Mouse (Mus musculus): ENCODE results near the gene Iqschfp.

GRCm38 (mm10) chr3:67869424-67869823, 22.6 kb upstream of the Iqschfp start:
- TF ChIP-seq CTCF (IDR thresholded peaks at IDR 0.05; ENCODE audit: borderline replicate concordance, extremely low read depth, insufficient read depth, insufficient read length) (no peak), POLR2A (IDR thresholded peaks at IDR 0.05; ENCODE audit: borderline replicate concordance, extremely low read depth, insufficient read depth, insufficient read length, poor library complexity, severe bottlenecking) (no peak)

Data from brain, embryonic 14.5 days (tissue).